Mouse (Mus musculus): ENCODE data around the gene Astn1.
A peak's percentile ranks its signal among the peaks of the same experiment; 100 is the strongest.

Astn1 gene

DNA sequence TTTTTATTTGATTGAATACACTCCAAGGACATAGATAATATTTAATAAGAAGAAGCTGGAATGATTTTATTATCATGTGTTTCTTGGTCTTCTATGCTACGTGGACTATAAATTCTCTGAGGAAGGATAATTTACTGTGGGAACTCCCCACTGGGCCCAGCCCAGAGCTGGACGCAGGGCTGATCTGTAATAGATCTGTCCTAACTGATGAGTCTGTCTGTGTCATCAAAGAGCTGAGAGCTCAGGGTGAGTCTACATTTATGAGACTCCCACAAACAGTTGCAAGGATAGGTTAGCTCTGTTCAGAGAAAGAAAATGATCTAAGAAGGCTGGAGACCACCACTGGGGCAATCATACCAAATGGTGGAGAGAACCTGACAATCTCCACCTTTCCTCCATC, 271.4 kb downstream of the Astn1 start:
- no peak for DNase-seq

DNA sequence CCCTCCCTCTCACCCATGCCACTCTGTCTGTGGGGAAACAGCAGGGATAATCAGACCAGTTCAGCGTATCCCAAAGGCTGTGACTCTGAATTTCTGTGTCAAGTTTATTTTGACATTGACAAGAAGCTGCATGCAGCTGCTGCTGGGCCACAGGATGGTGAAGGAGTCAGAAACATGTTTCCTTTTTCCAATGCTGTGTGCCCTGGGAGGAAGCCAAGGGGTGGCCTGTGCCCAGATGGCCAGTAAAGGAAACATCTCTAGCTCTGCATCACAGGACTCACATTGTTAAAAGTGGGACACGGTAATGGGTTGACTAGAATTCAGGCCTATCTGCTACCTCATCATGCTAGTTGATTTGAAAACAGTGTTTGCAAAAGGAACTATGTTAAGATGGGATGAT, 279.2 kb downstream of the Astn1 start:
- no peak for DNase-seq

DNA sequence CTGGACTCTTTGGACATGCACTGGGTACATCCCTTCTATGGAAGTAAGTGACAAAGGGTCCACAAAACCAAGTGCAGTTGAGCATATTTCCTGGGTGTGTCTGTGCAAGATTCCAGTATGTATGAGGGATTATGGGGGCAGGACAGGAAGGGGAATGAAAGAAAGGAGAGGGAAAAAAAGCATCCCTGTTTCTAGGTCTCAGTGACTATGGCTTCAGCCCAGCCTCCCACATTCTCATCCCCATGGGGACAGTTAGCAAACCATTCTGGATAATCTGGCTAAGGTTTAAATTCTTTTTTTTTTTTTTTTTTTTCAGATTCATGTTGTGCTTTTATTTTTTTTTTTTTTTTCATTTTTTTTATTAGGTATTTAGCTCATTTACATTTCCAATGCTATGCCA, 280.2 kb downstream of the Astn1 start:
- DNase-seq, result no peak

DNA sequence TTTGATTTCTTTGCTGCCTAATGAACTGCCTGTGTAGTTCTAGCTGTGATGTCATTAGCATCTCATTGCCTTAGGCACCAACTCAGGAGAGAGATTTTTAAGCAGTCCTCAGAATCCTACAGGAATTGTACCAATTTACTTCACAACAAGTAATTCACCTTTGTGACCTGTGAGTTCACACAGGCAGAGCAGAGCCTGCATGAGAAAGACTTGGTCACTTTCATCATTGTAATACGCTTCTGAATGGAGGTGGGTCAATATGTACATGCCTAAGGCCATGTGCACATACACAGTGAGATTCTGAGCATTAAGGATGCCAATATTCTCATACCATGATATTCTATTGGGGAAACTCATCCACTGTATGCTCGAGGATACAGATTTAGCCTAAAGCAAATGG, 290.7 kb downstream of the Astn1 start:
- DNase-seq, result no peak

DNA sequence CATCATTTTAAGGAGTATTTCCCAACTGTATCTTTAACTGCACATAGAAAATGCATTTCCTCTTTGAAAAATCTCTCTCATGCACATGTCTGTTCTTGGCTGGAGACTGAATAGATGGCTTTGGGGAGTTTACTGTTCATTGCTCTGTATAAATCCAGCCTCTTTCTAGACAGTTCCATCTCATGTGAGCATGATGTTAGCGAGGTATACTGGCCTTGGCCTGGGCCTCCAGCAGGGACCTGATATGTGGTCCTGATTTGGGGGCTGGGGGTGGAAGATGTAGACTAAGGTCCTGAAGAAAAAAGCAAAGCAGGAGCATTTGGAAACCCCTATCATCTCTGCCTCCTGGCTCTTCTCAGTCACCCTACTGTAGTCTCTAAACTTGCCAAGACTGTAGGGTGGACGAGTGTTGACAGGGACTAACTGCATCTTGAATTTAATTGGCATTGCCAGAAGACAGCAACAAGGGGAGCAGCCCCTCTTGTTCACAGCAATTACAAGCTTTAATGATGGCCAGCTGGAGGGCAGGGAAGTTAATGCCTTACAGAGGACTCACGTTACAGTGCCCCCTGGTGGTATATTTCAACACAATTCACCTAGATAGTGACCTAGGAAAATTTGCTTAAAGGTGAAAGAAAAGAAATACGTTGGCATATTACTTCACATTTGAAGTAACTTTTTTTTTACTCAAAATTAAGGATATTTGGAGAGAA, 291.9 kb downstream of the Astn1 start:
- DNase-seq, result peak; percentile 18

DNA sequence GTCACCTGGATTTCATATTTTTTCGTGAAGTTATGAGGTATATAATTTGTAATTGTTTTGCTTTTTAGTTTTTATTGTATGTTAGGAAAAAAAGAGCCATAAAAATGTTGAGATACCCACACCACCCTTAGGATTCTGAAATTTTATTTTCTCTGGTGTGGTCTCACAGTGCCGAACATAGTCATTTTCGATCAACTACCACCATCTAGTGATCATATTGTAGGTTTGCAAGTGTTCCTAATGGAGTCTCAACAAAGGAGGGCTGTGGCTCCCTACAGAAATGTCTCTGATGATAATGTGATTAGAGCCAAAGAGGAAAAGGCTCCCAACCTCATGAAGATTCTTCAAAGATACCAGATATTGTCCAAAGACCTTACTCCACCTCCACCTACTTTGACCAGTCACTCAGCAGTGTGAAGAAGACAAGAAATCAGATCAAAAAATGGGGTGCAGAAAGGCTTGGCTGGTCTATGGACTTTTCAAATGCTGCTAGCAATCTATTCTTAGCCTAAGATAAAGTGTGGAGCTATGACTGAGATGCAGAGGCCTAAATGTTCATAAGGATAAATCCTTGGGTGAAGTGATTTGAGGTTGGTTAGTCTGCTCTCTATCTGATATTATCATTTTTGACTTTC, 292.6 kb downstream of the Astn1 start:
- no peak for DNase-seq

DNA sequence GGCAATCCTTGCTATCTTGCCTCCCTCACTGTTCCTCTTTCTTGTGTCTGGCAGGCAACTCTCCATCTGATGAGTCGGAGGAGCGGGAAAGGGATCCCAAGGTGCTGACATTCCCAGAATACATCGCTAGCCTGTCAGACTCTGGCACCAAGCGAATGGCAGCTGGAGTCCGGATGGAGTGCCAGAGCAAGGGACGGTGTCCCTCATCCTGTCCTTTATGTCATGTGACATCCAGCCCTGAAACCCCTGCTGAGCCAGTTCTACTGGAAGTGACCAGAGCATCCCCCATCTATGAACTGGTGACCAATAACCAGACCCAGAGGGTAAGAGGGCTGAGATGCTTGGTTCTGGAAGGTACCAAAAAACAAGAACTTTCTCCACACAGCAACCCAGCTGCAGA, 294.9 kb downstream of the Astn1 start:
- no peak for DNase-seq

DNA sequence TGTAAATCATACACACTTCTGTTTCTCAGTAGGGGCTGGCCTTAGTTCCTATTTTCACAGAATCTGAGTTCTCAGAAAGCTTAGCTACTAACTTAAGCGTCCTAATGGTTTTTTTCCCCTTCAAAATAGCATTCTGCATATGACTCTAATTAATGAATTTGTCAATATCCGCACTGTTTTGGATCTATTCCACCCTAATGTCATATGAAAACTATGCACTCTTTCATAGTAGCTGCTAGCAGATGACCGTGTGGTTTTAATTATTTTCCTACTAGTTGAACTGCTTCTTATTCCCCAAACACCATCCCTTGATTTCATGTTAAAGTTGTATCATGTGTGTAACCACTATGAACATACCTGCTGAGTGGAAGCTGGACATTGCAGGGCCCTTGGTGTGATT, 303.9 kb downstream of the Astn1 start:
- no peak for DNase-seq

DNA sequence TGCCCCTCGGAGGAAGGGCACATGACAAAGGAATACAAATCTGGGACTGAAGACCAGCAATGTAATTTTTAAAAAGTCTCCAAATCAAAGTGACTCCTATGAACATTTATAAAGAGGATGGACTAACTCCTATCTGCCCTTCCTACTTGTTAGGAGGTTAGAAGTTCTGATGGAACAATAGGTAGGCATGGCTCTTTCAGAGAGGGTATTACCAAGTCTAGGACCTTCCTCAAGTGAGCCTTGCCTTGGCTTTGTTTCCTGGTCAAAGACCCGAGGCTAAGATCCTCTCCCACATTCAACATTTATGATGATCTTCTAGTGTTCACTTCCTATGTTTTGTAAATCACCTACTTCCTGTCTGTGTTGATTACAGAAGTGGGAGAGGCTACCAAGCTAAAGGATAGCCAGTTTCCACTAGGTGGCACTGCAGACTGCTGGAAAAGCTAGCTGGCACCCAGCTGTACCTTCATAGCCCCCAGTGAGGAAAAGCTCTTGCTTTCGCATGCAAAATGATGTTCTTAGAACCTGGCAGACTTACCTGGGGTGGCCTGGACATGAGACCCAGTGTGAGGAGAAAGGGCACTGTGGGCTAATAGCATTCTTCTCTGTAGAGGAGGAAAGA, 308.0 kb downstream of the Astn1 start:
- peak; percentile 36 for DNase-seq

DNA sequence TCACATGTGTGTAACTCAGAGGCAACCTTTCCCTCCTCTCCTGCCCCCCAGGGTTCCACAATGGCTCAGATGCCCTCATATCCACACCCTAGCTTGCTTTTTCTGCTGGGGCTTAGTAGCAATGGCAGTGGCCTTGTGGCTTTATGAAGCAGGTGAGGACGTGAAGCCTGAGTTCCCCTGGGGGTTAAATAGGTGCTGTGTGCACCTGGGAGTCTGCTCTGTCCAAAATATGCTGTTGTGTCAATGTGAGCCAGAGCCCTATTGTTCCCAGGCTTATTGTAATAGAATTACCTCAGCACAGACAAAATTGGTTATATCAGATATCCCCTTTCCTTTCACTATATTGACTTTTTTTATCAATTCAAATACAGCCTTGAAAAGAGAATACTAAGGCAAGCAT, 325.7 kb downstream of the Astn1 start:
- DNase-seq, result no peak

DNA sequence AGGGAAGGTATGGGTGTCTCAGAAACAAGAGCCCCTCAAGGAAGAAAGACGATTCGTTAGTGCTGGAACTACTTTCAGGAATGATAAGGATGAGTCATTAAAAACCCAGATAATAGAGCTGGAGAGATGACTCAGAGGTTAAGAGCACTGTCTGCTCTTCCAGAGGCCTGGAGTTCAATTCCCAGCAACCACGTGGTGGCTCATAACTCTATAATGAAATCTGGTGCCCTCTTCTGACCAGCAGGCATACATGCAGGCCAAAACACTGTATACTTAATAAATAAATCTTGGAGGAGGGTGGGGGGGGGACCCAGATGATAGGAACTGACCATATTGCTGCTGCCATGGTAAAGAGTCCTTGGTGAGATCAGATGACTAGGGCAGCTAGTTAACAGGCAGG, 335.4 kb downstream of the Astn1 start:
- no peak for DNase-seq

DNA sequence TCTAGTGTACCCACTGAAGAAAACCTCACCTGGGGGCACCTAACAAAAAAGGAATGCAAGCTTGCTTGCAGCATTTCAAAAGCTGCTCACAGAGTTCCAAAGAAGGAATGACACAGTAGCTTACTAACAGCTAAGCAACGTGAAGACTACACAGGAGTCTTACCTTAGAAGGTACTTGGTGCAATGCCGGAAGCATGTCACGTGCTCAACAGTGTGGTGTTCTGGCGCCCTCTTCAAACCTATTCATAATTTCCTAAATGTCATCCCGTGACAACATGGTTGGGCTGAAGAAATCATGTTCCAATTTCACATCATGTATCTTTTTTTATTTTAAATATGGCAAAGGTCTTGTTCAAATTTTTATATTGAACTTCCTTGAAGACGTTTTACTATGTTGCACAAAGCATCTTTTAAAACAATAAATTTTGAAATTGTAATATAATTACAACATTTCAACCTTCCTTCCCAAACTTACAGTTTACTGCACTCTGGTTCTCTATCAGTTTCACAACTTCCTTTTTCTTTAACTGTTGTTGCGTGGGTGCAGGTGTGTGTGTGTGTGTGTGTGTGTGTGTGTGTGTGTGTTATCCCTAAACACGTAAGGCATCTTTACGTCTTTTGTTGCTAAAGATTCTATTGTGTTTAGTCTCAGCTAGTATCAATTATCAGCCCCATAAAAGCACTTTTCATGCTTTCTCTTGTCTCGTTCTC, 335.9 kb downstream of the Astn1 start:
- no peak for DNase-seq

DNA sequence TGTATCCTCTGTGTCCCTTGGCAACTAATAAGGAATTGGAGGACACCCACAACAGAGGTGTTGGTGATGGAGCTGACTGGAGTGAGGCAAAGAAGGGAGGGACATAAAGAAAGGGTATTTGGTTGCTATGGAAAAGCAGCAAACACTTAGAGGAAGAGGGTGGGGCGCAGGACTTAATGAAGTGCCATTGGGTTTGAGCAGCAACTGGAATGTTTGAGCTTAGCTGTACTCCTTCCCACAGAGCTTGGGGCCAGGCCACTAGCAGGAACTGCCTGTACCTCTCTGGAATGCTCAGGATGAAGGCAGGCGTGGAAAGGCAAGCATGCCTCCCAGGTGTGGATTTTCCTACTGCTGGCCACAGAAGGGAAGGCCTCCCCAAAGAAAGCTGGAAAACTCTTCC, 337.2 kb downstream of the Astn1 start:
- DNase-seq, result no peak

DNA sequence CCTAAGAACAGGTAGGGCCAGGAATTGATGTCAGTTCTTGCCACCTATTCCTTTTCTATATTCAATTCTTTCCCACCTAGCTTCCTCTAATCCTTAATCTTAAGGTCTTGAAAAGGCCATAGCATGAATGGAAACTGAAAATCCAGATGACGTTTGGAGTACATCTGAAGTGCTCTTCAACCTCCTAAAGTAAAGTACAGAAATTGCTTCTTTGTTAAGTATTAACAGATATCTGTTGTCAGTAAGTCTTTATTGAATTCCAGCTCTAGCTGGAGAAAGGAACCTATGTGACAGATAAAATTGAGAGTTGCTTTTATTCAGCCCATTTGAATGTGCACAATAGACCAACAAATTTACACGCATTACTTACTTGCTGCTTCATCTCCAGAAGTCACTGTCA, 338.1 kb downstream of the Astn1 start:
- DNase-seq, result no peak

DNA sequence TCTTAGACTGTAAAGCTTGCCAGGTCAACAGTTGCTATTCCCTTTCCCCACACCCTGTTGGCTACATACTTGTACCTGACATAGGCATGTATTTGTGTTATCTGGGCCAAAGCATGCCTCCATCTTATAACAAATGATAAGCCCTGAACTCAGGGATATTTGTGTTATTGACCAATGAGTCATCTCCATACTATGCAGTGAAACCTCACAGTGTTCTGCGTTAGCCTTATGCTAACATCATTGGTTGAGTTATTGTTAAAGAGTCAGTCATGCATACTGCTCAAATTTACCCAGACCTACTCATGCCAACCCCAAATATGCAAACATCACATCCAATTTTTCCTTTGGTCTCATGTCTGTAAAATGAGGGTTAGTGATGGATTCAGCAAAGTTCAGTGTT, 339.3 kb downstream of the Astn1 start:
- no peak for DNase-seq

DNA sequence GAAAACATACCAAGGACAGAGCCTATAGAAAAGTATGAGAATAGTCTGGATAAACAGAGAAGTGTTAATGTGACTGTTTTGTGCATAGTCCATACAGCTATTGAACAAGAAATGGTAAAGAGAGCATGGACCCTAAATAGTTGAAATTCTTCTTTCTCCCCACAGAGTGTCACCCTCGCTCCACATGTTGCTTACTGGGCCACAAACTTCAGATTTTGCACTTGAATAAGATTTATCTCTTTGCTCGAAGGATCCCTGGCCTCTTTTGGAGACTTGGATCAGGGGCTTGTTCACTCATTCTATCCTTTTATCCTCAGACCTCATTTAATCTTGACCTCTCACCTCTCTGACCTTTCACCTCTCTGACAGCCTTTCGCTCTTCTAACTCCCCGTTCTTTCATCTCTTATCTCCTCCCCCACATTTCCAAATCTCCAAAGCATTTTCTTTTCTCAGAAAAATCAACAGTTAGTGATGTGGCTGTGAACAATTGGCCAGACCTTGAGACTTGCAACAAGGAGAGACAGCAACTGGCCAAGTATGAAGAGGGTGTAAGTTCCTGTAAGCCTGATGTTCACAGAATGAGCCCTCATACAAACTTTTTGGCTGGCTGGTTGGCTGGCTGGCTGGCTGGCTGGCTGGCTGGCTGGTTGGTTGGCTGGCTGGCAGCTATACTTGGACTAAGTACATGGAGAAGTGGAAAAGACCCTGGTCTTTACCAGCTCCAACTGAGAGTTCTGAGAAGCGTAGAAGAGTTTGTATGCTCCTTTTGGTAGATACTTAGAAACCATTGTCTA, 351.4 kb downstream of the Astn1 start:
- DNase-seq, result no peak

DNA sequence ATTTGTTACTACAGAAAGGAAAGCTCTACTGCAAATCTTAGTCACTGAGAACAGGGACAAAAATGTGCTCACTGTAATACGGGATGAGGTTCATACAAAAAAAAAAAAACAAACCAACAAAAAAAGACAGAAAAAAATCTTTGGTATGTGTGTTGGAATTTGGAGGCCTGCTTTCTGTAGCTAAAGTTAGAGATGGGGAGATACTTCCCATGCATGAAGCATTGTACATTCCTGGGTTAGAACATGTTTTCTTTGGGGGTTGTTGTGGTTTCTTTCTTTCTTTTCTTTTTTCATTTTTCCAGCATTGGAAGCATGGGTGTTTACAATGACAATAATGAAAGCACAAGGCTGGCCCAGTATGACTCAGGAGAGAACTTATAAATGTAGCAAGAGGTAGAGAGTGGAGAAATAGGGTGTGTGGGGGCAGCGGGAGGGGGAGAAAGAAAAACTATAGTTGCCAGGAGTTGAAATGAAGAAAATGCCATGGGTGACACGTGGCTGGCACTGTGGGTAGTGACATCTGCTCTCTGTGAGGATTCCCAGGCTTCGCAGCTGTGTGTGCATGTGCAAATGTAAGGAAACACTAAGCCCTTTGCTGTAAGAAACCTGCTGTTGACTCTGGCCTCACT, 370.9 kb downstream of the Astn1 start:
- no peak for DNase-seq

DNA sequence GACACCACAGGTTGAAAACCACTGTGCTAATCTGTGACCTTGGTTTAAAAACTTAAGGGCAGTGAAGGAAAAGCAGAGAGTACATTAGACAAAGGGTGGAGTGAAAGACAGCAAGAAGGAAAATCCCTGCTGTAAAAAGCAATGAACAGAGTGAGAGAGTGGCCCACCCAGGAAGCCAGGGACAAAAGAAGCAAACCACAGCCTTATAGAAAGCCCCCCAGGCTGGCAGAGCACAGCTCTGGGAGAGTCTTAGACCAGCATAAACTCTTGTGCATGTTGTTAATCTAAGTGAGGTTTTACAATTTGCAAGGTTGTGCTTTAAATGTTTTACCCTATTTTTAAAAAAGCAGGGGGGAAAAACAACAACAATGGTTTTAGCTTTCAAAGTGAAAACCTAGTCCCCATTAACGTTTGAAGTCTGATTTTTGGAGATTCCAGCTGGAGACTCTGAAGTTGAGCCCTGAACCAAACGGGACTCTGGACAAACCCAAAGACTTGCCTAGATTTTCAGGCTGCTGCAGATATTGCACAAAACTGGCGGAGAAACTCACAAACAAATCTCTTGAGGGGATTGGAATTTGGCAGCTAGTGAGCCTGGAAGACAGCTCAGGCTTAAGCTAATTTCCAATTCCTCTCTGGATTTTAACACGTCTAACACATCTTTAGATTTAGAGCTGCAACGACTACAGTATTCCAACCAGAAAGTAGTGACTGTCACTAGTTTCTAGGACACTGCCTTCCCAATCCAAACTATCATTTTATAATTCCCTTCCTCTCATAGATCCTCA, 377.3 kb downstream of the Astn1 start:
- no peak for DNase-seq

DNA sequence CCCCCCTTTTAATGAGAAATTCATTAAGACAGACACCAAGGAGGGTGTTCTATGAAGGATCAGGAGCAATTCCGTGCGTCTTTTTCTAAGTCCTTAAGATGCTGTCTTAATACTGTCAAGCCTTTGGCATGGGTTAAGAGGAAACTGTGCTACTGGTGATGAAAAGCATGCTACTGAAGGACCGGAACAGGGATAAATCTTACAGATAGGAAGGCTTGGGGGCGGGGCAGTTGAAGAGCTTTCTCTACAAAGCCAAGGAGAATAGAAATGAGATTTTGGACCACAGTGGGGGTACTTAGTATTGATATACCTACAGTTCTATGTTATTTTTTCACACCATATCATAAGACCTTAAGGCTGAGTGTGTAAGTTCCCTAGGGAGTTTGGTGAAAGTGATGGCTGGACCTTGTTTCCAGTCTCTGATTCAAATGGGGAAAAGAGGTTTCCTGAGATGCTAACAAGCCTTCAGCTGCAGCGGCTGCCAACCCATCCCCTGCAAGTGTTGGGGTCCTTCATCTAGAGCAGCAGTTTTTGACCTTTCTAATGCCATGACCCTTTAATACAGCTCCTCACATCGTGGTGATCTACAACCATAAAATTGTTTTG, 378.2 kb downstream of the Astn1 start:
- no peak for DNase-seq

DNA sequence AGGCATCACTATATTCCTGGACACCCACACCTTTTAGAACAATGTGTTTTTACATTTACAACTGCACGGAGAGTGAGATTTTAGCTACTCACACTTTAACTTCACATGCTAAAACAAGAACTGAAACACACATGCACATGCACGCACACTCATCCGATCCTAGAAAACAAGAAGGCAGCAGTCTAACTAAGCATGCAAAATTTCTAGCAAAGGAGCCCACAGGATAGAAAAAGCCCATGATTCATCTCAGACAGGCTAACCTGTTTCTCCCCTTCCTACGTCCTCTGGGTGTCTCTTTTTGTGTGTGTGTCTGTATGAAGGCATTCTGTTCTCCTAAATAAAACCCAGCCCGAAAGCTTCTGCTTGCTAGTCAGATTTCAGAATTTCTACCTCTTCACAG, 378.9 kb downstream of the Astn1 start:
- DNase-seq, result no peak

Measured in kidney, adult 18-20 months (tissue).